Mouse (Mus musculus): ENCODE measurements around the gene Fbxo17. TPM values are rescaled to one million over a fixed set of nuclear protein-coding genes. Genes with fewer than 3 reads are reported as not detected.

The Fbxo17 gene
- total and polyA plus RNA-seq, 3 experiments, result 0.25 to 0.26 TPM; not detected in 1

DNA sequence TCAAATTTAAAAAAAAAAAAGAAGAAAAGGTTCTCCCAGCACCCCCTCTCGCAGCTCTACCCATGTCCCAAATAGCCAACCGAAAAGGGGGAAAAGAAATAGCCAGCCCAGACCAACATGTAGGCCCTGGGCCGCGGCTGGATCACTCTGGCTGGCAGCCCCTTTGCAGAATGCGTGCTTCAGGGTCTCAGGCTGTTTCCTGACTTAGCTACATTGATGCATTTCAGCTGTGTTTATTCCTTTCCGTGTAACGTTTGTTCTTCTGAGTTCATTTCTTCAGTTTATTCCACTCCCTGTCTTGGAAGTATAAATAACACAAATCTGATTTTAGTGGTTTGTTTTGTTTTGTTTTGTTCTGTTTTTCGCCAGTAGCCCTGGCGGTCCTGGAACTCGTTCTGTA is 1.1 kb downstream of the Fbxo17 start:
- H3K27ac ChIP-seq (ENCODE audit: insufficient read depth, low read depth), result no peak overlapping the region

DNA sequence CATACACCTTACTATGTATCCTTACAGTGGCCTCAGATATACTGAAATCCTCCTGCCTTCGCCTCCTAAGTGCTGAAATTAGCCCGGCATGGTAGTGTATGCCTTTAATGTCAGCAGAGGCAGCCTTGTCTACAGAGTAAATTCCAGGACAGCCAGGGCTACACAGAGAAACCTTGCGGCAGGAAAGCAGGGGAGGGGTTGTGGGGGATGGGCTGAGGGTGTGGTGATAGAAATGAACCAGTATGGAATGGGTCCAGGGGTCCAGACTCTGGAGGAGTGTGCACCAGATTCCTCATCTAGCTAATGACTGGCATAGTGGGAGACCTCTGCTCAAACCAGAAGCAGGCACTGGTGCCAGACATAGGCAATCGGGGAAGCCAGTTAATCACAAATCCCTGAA is 2.6 kb downstream of the Fbxo17 start:
- H3K27me3 ChIP-seq (replicated peaks), result no peaks in the 10 kb centered on the region
- H3K4me2 ChIP-seq (ENCODE audit: insufficient read depth, low read depth, poor library complexity, severe bottlenecking), result no peak overlapping the region
- dilution Hi-C loops (cut with MboI; ENCODE audit: extremely low pct_ligation_motif_present, extremely low pct_unique_long_range_greater_than_20kb, low sequenced_read_pairs) (no loop called here), in situ Hi-C loops (cut with MboI; ENCODE audit: low pct_ligation_motif_present, low pct_unique_long_range_greater_than_20kb, low sequenced_read_pairs) (no loop called here)
- H3K4me1 ChIP-seq (ENCODE audit: control insufficient read depth in 1 of 2, insufficient read depth in 2 of 2), result peaks cover 2 to 8% of the 10 kb centered on the region in 2 experiments; a peak in 2 of 4 replicates
- TF ChIP-seq PAX5 (IDR thresholded peaks at IDR 0.05; ENCODE audit: low read length), result no peak
- TF ChIP-seq GABPA (IDR thresholded peaks at IDR 0.05; ENCODE audit: insufficient replicate concordance, low read depth, low read length), result no peak
- no peak for TF ChIP-seq USF2 (conservative IDR thresholded peaks at IDR 0.05; ENCODE audit: low read depth, low read length)
- TF ChIP-seq RCOR1 (conservative IDR thresholded peaks at IDR 0.05; ENCODE audit: low read depth, low read length), result no peak
- no peak for TF ChIP-seq ZC3H11A (IDR thresholded peaks at IDR 0.05; ENCODE audit: low read depth, low read length)
- DNase-seq (ENCODE audit: extremely low read depth), result no peak
- no peak overlapping the region for H3K27ac ChIP-seq (ENCODE audit: insufficient read depth, low read depth)
- H3K9ac ChIP-seq (ENCODE audit: insufficient read depth, low read depth), result no peak overlapping the region
- no peaks in the 10 kb centered on the region for H3K9me3 ChIP-seq (replicated peaks; ENCODE audit: low read length)
- H3K36me3 ChIP-seq (replicated peaks in 1 of 2; ENCODE audit: control insufficient read depth in 1 of 2, insufficient read depth in 1 of 2, low read length in 1 of 2), result no peaks in the 10 kb centered on the region
- no peak overlapping the region for H3K4me3 ChIP-seq (replicated peaks in 1 of 3; ENCODE audit: low read depth in 2 of 3, low read length in 2 of 3, poor library complexity in 1 of 3)
- H3K79me2 ChIP-seq (replicated peaks; ENCODE audit: control insufficient read depth, extremely low read depth, insufficient read depth, poor library complexity, severe bottlenecking), result no peaks in the 10 kb centered on the region

More for the DNA sequence above, 1.1 kb downstream of the Fbxo17 start:
- in situ Hi-C loops (cut with MboI; ENCODE audit: low pct_ligation_motif_present, low pct_unique_long_range_greater_than_20kb, low sequenced_read_pairs) (no loop called here), dilution Hi-C loops (cut with MboI; ENCODE audit: extremely low pct_ligation_motif_present, extremely low pct_unique_long_range_greater_than_20kb, low sequenced_read_pairs) (no loop called here)
- H3K4me3 ChIP-seq (replicated peaks in 1 of 3; ENCODE audit: low read depth in 2 of 3, low read length in 2 of 3, poor library complexity in 1 of 3), result no peak overlapping the region
- no peaks in the 10 kb centered on the region for H3K9me3 ChIP-seq (replicated peaks; ENCODE audit: low read length)
- H3K4me1 ChIP-seq (ENCODE audit: control insufficient read depth in 1 of 2, insufficient read depth in 2 of 2), result peaks cover 2 to 14% of the 10 kb centered on the region in 2 experiments; a peak in 2 of 4 replicates
- no peaks in the 10 kb centered on the region for H3K79me2 ChIP-seq (replicated peaks; ENCODE audit: control insufficient read depth, extremely low read depth, insufficient read depth, poor library complexity, severe bottlenecking)
- no peak overlapping the region for H3K9ac ChIP-seq (ENCODE audit: insufficient read depth, low read depth)
- no peak overlapping the region for H3K4me2 ChIP-seq (ENCODE audit: insufficient read depth, low read depth, poor library complexity, severe bottlenecking)
- H3K36me3 ChIP-seq (replicated peaks in 1 of 2; ENCODE audit: control insufficient read depth in 1 of 2, insufficient read depth in 1 of 2, low read length in 1 of 2), result no peaks in the 10 kb centered on the region
- TF ChIP-seq RCOR1 (conservative IDR thresholded peaks at IDR 0.05; ENCODE audit: low read depth, low read length) (no peak), IRF4 (IDR thresholded peaks at IDR 0.05; ENCODE audit: low read depth, low read length) (no peak), MYC (IDR thresholded peaks at IDR 0.05; ENCODE audit: low read depth, low read length) (no peak), SIN3A (IDR thresholded peaks at IDR 0.05; ENCODE audit: low read length) (no peak), RAD21 (IDR thresholded peaks at IDR 0.05; ENCODE audit: low read depth, low read length) (no peak), JUN (IDR thresholded peaks at IDR 0.05; ENCODE audit: insufficient read depth, low read depth, low read length) (no peak), UBTF (IDR thresholded peaks at IDR 0.05; ENCODE audit: low read depth, low read length) (no peak), EP300 (IDR thresholded peaks at IDR 0.05; ENCODE audit: low read length) (no peak), MAFK (IDR thresholded peaks at IDR 0.05; ENCODE audit: insufficient replicate concordance, low read length) (no peak), ZKSCAN1 (IDR thresholded peaks at IDR 0.05; ENCODE audit: borderline replicate concordance, low read depth, low read length) (no peak), MXI1 (IDR thresholded peaks at IDR 0.05; ENCODE audit: low read depth, low read length) (no peak), ZMIZ1 (IDR thresholded peaks at IDR 0.05; ENCODE audit: low read depth, low read length) (no peak), PAX5 (IDR thresholded peaks at IDR 0.05; ENCODE audit: low read length) (no peak), NRF1 (IDR thresholded peaks at IDR 0.05; ENCODE audit: low read depth, low read length) (no peak), POLR2AphosphoS2 (IDR thresholded peaks at IDR 0.05; ENCODE audit: low read depth, low read length) (no peak), NELFE (IDR thresholded peaks at IDR 0.05; ENCODE audit: low read depth, low read length) (no peak)
- no peaks in the 10 kb centered on the region for H3K27me3 ChIP-seq (replicated peaks)
- DNase-seq (ENCODE audit: extremely low read depth), result no peak
